Mouse (Mus musculus) midbrain, embryonic 13.5 days (tissue): ENCODE measurements around the gene Rgs9. TPM values are rescaled to one million over a fixed set of nuclear protein-coding genes. Genes with fewer than 3 reads are reported as not detected.

Experiments used
- ATAC-seq: fragments of 200-750 bp; cut with Nextera tagmentation; 2 replicates; pipeline ENCODE4 v1.8.0; 2017; ENCODE audit warnings: mild to moderate bottlenecking, moderate TSS enrichment, moderate library complexity
- H3K27ac ChIP-seq: fragments of 300-500 bp; sonication (generic); 2 replicates; pipeline ENCODE4 v1.5.1; 2015; ENCODE audit warnings: inconsistent platforms, mild to moderate bottlenecking, moderate library complexity
- H3K27me3 ChIP-seq: fragments of 300-500 bp; sonication (generic); 2 replicates; pipeline ENCODE4 v1.6.1; 2015; ENCODE audit warnings: mild to moderate bottlenecking, inconsistent platforms
- H3K36me3 ChIP-seq: fragments of 300-500 bp; sonication (generic); 2 replicates; pipeline ENCODE4 v1.6.1; 2015; ENCODE audit warnings: mild to moderate bottlenecking, inconsistent platforms
- H3K4me1 ChIP-seq: fragments of 300-500 bp; sonication (generic); replicated peaks from 2 replicates; pipeline ENCODE4 v1.6.1; 2015; ENCODE audit warnings: inconsistent platforms
- H3K4me2 ChIP-seq: fragments of 300-500 bp; sonication (generic); replicated peaks from 2 replicates; pipeline ENCODE4 v1.6.1; 2015; ENCODE audit warnings: moderate library complexity, mild to moderate bottlenecking, inconsistent platforms
- H3K4me3 ChIP-seq: fragments of 300-500 bp; sonication (generic); replicated peaks from 2 replicates; pipeline ENCODE4 v1.5.1; 2015; ENCODE audit warnings: mild to moderate bottlenecking, inconsistent platforms
- H3K9ac ChIP-seq: fragments of 300-500 bp; sonication (generic); replicated peaks from 2 replicates; pipeline ENCODE4 v1.6.1; 2015; ENCODE audit warnings: mild to moderate bottlenecking, inconsistent platforms
- H3K9me3 ChIP-seq: fragments of 300-500 bp; sonication (generic); 2 replicates; pipeline ENCODE4 v1.6.1; 2016; ENCODE audit warnings: mild to moderate bottlenecking, inconsistent platforms
- WGBS: fragments of 180-500 bp; shearing (Covaris S2); methylation state at CpG from one replicate; pipeline ENCODE4 v1.1.7; 2015; 5-methylcytosine and 5-hydroxymethylcytosine counted together
- polyA plus RNA-seq: library from polyadenylated mRNA; unstranded; fragments of >200 nt; fragmentation: Nextera tagmentation; extraction: Ambion mirVana; gene quantifications from 2 replicates; pipeline ENCODE4 v1.2.1, GENCODE M21; 2015

Rgs9 gene
- polyA plus RNA-seq, 1 experiment from 2014 or later, result 7.3 TPM

- Histone ChIP-seq H3K4me3 (no peak overlapping the region), H3K36me3 (0 out of 2 replicates have a peak, but pooled peaks cover 3% of the 10 kb centered on the region), H3K4me1 (no peaks in the 10 kb centered on the region), H3K4me2 (no peak overlapping the region), H3K27ac (no peak overlapping the region), H3K9ac (no peak overlapping the region), H3K27me3 (no peaks in the 10 kb centered on the region), H3K9me3 (no peaks in the 10 kb centered on the region)
- ATAC-seq, result no peak
- WGBS, result 86% methylated on average over 32 of the region's 32 CpGs
Observed at GRCm38 (mm10) chr11:109258941-109259910, 38.7 kb downstream of the Rgs9 start.

GRCm38 (mm10) chr11:109257824-109258223 is 40.1 kb downstream of the Rgs9 start:
- no peak overlapping the region for H3K4me3 ChIP-seq
- H3K9me3 ChIP-seq, result no peaks in the 10 kb centered on the region
- H3K36me3 ChIP-seq, result 0 out of 2 replicates have a peak, but pooled peaks cover 3% of the 10 kb centered on the region
- H3K27ac ChIP-seq, result no peak overlapping the region
- H3K4me2 ChIP-seq, result no peak overlapping the region
- WGBS, result 93% methylated on average over 2 of the region's 2 CpGs
- no peaks in the 10 kb centered on the region for H3K4me1 ChIP-seq
- ATAC-seq, result no peak
- H3K9ac ChIP-seq, result no peak overlapping the region
- no peaks in the 10 kb centered on the region for H3K27me3 ChIP-seq

GRCm38 (mm10) chr11:109255022-109255421 is 42.9 kb downstream of the Rgs9 start:
- no peak overlapping the region for H3K4me3 ChIP-seq
- H3K4me1 ChIP-seq, result 0 out of 2 replicates have a peak, but pooled peaks cover 3% of the 10 kb centered on the region
- H3K9ac ChIP-seq, result no peak overlapping the region
- H3K36me3 ChIP-seq, result 0 out of 2 replicates have a peak, but pooled peaks cover 3% of the 10 kb centered on the region
- no peak overlapping the region for H3K27ac ChIP-seq
- no peak for ATAC-seq
- no peak overlapping the region for H3K4me2 ChIP-seq
- H3K27me3 ChIP-seq, result no peaks in the 10 kb centered on the region
- 79% methylated on average over 4 of the region's 4 CpGs for WGBS
- no peaks in the 10 kb centered on the region for H3K9me3 ChIP-seq

- 60% methylated on average over 5 of the region's 5 CpGs for WGBS
- no peaks in the 10 kb centered on the region for H3K36me3 ChIP-seq
- no peak overlapping the region for H3K4me3 ChIP-seq
- H3K4me1 ChIP-seq, result 0 out of 2 replicates have a peak, but pooled peaks cover 3% of the 10 kb centered on the region
- H3K9me3 ChIP-seq, result no peaks in the 10 kb centered on the region
- H3K27ac ChIP-seq, result no peak overlapping the region
- no peak overlapping the region for H3K4me2 ChIP-seq
- ATAC-seq, result no peak
- H3K27me3 ChIP-seq, result no peaks in the 10 kb centered on the region
- no peak overlapping the region for H3K9ac ChIP-seq
Observed at GRCm38 (mm10) chr11:109252483-109252882, 45.4 kb downstream of the Rgs9 start.

GRCm38 (mm10) chr11:109250566-109250965 is 47.4 kb downstream of the Rgs9 start:
- H3K27ac ChIP-seq, result no peak overlapping the region
- ATAC-seq, result no peak
- H3K4me2 ChIP-seq, result no peak overlapping the region
- 94% methylated on average over 4 of the region's 4 CpGs for WGBS
- H3K36me3 ChIP-seq, result no peaks in the 10 kb centered on the region
- no peaks in the 10 kb centered on the region for H3K9me3 ChIP-seq
- H3K9ac ChIP-seq, result no peak overlapping the region
- H3K4me1 ChIP-seq, result 0 out of 2 replicates have a peak, but pooled peaks cover 3% of the 10 kb centered on the region
- no peaks in the 10 kb centered on the region for H3K27me3 ChIP-seq
- no peak overlapping the region for H3K4me3 ChIP-seq

GRCm38 (mm10) chr11:109246920-109247319 is 51.0 kb downstream of the Rgs9 start:
- Histone ChIP-seq H3K4me2 (no peak overlapping the region), H3K9me3 (no peaks in the 10 kb centered on the region), H3K27ac (no peak overlapping the region), H3K36me3 (no peaks in the 10 kb centered on the region), H3K4me3 (no peak overlapping the region), H3K9ac (no peak overlapping the region), H3K4me1 (no peaks in the 10 kb centered on the region), H3K27me3 (no peaks in the 10 kb centered on the region)
- WGBS, result 81% methylated on average over 3 of the region's 3 CpGs
- no peak for ATAC-seq

GRCm38 (mm10) chr11:109244635-109245360 is 53.1 kb downstream of the Rgs9 start:
- H3K4me3 ChIP-seq, result no peak overlapping the region
- peak overlapping the region; percentile 28; the same call in 1 of the 2 replicates for H3K4me2 ChIP-seq
- 26% methylated on average over 23 of the region's 23 CpGs for WGBS
- no peak overlapping the region for H3K27ac ChIP-seq
- no peaks in the 10 kb centered on the region for H3K27me3 ChIP-seq
- H3K9me3 ChIP-seq, result no peaks in the 10 kb centered on the region
- peak; percentile 79 for ATAC-seq
- H3K36me3 ChIP-seq, result no peaks in the 10 kb centered on the region
- no peak overlapping the region for H3K9ac ChIP-seq
- H3K4me1 ChIP-seq, result no peaks in the 10 kb centered on the region

GRCm38 (mm10) chr11:109240126-109240525 is 57.8 kb downstream of the Rgs9 start:
- 90% methylated on average over 4 of the region's 4 CpGs for WGBS
- H3K27ac ChIP-seq, result no peak overlapping the region

GRCm38 (mm10) chr11:109238671-109239070 is 59.3 kb downstream of the Rgs9 start:
- Histone ChIP-seq H3K9me3 (no peaks in the 10 kb centered on the region), H3K27ac (no peak overlapping the region), H3K36me3 (0 out of 2 replicates have a peak, but pooled peaks cover 2% of the 10 kb centered on the region), H3K4me1 (peaks cover 12% of the 10 kb centered on the region; the same call in 1 of the 2 replicates), H3K27me3 (no peaks in the 10 kb centered on the region), H3K4me3 (no peak overlapping the region), H3K4me2 (no peak overlapping the region), H3K9ac (no peak overlapping the region)
- no peak for ATAC-seq
- WGBS, result 86% methylated on average over 6 of the region's 6 CpGs

More at GRCm38 (mm10) chr11:109240126-109240525, 57.8 kb downstream of the Rgs9 start:
- Histone ChIP-seq H3K36me3 (0 out of 2 replicates have a peak, but pooled peaks cover 2% of the 10 kb centered on the region), H3K4me2 (no peak overlapping the region), H3K27me3 (no peaks in the 10 kb centered on the region), H3K4me3 (no peak overlapping the region), H3K4me1 (peaks cover 12% of the 10 kb centered on the region; the same call in 1 of the 2 replicates), H3K9me3 (no peaks in the 10 kb centered on the region), H3K9ac (no peak overlapping the region)
- ATAC-seq, result no peak

GRCm38 (mm10) chr11:109237796-109238195 is 60.1 kb downstream of the Rgs9 start:
- H3K9me3 ChIP-seq, result no peaks in the 10 kb centered on the region
- peaks cover 12% of the 10 kb centered on the region; the same call in 1 of the 2 replicates for H3K4me1 ChIP-seq
- H3K36me3 ChIP-seq, result 0 out of 2 replicates have a peak, but pooled peaks cover 2% of the 10 kb centered on the region
- ATAC-seq, result no peak
- no peak overlapping the region for H3K4me2 ChIP-seq
- WGBS, result 45% methylated on average over 8 of the region's 8 CpGs
- no peak overlapping the region for H3K9ac ChIP-seq
- no peak overlapping the region for H3K4me3 ChIP-seq
- H3K27me3 ChIP-seq, result no peaks in the 10 kb centered on the region
- H3K27ac ChIP-seq, result peak overlapping the region; percentile 25; the same call in 1 of the 2 replicates

- 61% methylated on average over 3 of the region's 3 CpGs for WGBS
- H3K4me1 ChIP-seq, result peaks cover 10% of the 10 kb centered on the region; the same call in 1 of the 2 replicates
- no peak for ATAC-seq
Observed at GRCm38 (mm10) chr11:109233627-109234026, 64.3 kb downstream of the Rgs9 start.

More at GRCm38 (mm10) chr11:109233627-109234026, 64.3 kb downstream of the Rgs9 start:
- Histone ChIP-seq H3K27me3 (no peaks in the 10 kb centered on the region), H3K27ac (no peak overlapping the region), H3K4me3 (no peak overlapping the region), H3K9ac (no peak overlapping the region), H3K4me2 (no peak overlapping the region), H3K36me3 (0 out of 2 replicates have a peak, but pooled peaks cover 2% of the 10 kb centered on the region), H3K9me3 (no peaks in the 10 kb centered on the region)
